Mouse (Mus musculus): ENCODE measurements around the gene Hes3.

The Hes3 gene

DNA sequence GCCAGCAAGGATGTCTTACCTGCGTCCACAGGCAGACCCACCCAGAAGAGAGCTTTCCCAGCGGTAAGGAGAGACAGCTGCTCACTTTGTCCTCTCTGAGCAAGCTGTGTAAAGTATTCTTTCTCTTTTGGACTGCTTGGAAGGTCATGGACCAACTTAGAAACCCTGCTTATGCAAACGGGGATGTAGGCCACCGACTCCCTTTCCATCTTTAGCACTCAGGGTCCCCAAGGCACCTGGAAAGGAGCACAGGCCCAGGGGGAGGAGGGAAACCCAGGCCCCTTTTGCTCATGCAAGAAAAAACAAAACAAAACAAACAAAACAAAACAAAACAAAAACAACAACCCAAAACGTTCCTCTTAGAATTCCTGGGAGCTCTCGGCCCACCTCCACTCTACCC is at the start of gene Hes3:
Hes3 (minus strand) TSS at position 101 of the 400 bp plus-strand sequence.
- CTCF ChIA-PET = interaction anchor here (0.7 kb wide), 1 partner anchor 38 kb away, joined by 3 read pairs; no protein-coding TSS in a partner anchor

DNA sequence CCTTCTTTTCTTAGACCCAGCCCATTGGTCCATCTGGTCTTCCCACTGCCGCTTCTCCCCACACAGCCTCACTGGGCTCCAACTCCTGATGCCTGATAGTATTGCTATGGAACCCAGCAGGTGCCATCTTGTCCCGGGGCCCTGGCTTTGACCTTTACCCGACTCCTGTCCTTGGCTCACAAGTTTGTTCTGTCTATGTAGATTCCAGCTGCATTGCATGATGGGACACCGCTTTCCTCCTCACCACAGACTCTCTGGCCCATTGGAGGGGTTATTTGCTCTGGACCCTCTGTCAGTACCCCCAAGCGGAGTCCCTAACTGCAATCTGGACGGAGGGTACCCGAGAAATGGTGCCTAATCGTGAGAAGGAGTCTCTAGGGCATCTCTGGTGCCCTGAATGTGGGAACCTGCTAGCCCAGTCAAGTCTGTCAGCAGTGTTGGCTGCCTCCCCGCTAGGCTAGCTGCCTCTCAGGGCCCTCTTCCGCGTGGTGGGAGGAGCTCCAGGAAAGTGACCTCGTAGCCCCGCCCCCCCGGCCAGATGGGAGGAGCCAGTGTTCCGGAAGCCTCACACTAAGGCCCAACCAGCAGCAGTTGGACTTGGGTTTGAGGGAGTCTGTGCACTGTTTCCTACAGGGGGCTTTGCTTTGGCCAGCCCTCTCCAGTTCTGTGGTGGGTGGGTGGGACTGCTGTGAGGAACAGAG is 49.3 kb upstream of the Hes3 start:
- CTCF ChIA-PET = no interaction called here

DNA sequence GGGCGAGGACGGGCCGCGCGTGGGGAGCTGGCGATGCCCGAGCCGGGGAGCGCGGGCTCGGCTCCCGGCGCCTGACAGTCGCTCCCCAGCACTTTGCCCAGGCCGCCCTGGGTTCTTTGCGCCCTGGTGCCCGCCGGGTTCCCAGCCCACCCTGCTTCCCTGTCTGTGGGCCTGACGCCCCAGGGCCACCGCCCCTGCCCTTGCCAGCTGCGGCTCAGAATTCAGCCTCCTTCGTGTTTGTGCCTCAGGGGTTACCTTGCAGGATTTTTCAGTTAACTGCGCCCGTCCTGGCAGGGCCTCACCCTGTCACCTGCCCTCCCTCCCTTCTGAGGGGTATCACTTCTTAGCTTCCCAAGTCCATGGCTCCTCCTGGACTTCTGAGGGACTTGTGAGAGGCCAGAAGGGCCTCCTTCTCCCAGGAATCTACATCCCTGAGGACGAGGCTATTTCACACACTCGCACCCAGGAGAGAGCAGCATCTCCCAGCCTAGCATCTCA is 47.9 kb upstream of the Hes3 start:
- CTCF ChIA-PET = no interaction called here

DNA sequence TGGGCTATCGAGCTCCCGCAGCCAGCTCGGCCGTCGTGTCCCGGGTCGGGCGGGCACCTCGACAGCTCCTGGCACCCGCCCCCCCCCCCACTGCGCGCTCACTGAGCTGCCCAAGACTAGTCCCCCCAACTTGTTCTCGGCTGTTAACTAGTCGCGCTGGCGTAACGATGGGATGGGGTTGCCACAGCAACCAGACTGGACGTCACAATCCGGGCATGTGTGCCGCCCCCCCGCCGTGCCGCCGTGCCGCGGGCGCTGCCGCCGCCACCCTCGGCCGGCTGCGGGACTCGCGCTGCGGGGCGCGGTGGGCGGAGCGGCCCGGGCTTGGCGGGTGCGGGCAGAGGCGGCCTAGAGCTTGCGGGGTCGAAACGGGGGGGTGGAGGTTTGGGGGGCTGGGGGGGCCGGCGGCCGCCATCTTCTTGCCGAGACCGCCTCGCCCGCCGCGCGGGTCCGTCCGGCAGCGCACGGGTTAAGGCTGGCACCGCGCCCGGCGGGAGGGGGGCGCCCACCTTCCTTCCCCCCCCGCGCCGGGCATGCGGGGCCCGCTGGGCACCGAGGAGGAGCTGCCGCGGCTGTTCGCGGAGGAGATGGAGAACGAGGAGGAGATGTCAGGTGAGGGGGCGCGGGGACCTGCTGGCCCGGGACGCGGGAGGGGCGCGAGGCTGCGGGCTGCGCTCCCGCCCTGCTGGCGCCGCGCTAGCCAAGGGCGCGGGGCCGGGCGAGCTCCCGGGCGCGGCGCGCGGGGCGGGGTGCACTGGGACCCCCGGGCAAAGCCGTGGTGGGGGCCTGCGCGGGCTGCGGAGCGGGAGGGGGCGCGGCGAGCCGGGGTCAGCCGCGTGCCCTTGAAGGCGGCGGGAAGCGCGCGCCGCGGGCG is 47.2 kb upstream of the Hes3 start, which contains the start of gene Chd5:
Chd5 (plus strand) TSS at position 233 of the 874 bp plus-strand sequence.
- CTCF ChIA-PET = interaction anchor here (0.6 kb wide), 1 partner anchor 1823 kb away, joined by 3 read pairs; no protein-coding TSS in a partner anchor

DNA sequence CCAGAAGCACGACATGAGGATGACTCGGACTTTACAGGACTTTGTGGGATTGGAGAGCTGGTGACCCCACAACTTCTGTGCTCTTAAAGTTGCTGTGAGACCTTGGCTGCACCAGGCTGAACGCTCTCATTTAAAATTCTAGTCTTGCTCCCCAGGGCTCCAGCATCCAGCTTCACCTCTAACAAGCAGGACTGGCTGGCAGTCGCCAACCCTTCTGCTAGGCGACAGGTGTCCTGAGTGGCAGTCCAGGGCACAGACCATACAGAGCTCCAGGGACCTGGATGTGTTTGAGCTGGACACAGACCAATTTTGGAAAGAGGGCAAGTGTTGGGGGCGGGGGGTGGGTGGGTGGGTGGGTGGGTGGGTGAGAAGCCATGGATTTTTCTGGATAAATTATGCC is 46.3 kb upstream of the Hes3 start:
- CTCF ChIA-PET = no interaction called here

DNA sequence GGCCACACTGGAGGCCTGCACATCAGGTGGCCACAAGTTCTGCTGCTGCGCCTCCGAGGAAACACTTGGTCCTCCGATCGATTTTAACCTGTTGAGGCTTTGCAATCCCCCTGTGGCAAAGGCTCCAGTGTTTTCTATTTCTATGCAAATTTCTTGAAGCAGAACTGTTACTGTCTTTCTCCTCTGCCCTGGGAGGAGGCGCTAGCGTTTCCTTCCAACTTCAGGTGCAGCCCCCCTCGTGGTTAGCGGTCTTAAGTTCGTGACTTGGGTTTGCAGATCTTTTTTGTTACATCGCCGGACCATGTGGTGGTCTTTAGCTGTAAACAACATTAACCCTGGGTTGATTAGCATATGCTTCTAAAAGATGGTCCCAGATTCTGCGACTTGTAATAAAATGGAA is 42.1 kb upstream of the Hes3 start:
- CTCF ChIA-PET = no interaction called here

DNA sequence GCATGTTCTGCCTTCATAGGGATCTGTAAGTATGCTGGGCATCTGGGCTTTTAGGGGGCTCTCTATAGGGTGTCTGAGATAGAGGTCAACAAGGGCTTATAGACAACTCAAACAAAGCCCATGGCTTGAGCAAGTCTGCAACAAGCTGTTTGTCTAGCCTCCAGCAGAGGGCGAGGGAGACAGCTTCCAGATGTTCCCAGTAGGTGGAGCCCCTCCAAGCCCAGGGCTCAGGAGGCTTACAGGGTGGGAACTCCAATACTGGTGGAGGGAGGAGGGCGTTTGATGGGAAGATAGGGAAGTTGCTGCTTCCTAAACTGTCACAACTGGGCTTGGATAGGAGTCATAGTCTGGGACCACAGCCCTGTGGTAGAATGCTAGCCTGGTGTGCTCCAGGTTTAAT is 41.5 kb upstream of the Hes3 start:
- CTCF ChIA-PET = interaction anchor here (0.6 kb wide), 1 partner anchor 50 kb away, joined by 4 read pairs; no protein-coding TSS in a partner anchor

DNA sequence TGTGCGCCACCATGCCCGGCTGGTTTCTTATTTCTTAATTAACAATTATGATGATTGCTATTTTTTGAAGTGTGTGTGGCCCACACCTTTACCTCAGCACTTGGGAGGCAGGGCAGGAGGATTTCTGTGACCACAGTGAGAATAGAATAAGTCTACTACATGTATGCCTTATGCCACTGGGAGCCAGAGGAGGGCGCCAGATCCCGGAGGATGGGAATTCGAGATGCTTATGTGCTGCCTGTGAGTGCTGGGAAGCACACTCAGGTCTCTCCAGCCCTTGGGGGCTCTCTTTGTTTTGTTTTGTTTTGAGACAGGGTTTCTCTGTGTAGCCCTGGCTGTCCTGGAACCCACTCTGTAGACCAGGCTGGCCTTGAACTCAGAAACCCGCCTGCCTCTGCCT is 37.2 kb upstream of the Hes3 start:
- CTCF ChIA-PET = no interaction called here

DNA sequence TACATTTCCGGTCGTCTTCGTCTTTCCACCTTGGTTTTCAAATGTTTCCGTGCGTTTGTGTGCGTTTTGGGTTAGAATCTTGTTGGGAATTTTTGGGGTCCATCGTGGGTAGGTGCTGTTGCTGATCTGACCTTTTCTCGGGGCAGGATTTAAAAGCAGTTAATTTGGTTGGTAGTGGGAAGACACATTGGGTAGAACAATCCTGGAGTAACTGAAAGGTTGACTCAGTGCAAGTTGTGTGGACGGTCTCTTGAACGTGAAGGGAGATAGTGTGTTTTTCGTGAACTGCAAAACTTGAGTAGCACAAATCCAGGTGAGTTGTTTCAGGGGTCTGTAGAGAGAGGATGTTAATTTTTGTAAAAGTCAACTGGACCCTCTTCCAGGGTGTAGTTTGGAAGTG is 35.1 kb upstream of the Hes3 start:
- CTCF ChIA-PET = no interaction called here

DNA sequence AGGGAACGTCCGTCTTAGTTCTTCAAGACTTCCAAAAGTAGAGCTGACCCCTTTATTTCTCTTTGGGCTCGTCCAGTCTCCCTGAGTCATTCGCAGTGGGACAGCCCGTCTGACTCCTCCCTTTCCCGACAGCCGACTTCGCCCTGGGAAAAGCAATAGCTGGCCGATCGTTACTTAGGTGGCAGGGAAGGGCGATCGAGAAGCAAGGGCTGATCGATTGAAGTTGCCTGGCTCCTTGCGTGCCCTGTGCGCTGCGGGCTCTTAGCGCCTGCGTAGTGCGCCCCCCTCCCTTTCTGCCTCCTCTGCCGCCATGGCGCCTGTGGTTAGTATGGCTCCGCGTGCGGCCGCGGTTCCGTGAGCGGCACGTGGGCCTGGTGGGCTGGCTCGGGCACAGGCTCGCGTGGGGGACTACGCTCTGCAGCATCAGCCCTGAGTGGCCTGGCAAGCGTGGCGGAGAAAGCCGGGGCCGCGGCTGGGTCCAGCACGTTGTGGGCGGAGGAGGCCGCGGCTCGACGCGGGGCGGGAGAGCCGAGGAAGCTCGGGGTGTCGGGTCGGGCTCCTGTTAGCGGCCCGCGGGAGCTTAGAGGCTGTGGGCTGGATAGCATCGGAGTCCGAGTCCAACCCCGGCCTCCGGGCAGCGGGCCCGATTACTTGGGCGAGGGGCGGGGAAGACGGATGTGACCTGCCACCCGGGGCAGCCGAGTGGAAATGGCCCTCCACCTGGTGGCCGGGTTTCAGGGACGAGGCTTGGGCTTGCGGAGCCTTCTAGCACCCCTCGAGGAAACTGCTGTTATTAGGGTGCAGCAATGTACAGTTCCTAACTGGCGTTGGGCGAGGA is 34.3 kb upstream of the Hes3 start, which contains the start of gene Rpl22:
Rpl22 (plus strand) TSS at position 169 of the 838 bp plus-strand sequence.
- CTCF ChIA-PET = no interaction called here

DNA sequence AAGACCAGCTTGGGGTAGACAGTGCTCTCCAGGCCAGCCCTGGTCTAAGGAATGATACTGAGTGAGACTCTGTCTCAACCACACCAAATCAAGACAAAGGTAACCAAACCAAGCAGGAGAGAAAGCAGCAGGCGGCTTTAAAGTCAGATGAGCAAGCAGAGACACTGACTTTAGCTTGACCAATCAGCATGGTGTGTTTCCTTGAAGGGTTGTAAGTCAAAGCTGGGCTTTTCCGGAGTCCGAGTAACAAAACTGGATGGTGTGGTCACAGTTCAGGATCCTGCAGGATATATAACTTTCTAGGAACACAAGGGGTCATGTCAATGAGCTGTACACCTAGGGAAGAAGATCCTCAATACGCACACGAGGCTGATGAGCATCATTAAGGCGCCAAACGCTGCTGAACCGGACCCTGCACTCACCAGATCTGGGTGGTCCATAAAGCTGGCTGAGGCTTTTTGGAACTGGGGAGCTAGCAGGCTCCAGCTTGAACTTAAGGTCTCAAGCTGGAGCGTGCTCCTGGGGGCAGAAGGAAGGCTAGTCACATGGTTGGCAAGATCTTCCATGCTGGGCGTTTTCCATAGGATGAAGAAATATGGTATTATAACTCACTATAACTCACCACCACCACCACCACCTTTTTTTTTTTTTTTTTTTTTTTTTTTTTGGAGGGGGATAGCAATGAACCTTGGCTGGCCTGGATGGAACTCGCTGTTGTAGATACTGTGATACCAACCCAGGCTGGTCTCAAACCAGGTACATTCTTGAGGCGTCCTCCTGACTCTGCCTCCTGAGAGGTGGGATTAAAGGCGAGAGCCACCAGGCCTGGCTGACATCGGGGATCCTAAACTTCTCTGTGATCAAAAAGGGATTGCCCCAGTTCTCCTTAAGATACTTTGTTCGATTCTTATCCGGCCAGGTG is 33.4 kb upstream of the Hes3 start:
- CTCF ChIA-PET = no interaction called here

DNA sequence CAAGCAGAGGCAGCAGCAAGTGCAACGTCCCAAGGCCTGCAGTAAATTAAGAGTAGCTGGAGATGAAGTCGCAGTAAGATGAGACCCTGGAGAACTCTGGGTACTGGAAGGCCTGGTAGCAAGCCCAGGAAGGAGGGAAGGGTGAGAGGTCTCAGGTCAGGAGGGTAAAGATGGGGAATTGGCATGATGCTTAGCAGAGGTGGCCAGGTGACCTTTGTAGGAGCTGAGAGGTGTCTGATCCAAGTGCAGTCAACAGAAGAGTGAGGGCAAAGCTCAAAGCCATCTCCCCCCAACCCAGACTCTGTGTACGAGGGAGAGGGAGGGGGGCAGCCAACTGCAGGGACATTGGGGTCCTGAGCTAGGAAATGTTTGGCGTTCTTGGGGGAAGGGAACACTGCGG is 30.0 kb upstream of the Hes3 start:
- CTCF ChIA-PET = no interaction called here

DNA sequence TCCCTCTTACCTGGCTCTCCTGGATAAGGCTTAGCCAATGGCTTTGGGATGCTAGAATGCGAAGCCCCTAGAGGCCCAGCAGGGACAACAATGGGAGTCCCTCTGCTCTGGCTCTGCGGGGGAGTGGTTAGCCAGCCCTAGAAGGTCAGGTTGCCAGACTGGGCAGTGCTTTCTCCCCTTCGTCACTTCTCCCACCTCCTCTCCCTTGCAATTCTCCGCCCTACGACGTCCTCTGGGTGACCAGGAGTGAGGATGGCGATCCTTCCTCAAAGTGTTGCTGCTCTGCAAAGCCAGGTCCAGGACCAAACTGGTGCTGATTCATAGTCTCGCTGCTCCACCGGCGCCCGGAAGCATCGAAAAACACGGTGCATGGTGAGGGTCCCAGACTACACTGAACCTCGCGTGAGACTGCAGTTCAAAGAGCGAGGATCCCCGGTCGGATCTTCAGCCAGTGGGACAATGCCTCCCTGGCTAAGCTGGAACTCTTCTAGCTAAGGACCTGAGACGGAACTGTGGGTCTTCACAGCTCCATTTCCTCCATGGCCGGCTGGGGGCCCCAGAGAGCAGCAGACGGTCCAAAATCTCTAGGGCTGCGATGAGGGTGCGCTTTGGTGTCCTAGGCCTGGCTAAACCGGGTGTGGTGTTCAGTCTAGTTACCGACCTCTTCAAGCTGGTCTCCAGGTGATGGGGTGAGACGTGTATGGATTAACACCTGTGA is 27.2 kb upstream of the Hes3 start, which contains the start of gene Rnf207:
Rnf207 (minus strand) TSS at position 477 of the 718 bp plus-strand sequence.
- CTCF ChIA-PET = no interaction called here

DNA sequence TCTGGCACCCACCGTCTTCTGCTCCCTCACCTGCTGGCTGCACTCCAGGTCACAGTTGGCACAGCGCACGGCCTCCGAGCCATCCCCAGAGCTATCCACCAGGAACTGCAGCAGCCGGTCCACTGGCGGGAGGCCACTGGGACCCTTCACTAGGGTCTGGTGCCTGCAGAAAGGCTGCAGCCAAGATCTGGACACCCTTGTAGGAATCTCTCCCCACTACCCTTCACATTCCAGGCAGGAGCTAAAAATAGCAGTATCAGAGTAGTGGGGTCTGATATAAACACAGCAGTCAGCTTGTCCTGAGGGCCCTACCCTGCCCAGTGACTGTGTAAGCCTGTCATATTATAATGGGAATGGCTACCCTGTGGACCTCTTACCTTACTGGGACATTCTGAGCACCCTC is 26.2 kb upstream of the Hes3 start:
- CTCF ChIA-PET = no interaction called here

DNA sequence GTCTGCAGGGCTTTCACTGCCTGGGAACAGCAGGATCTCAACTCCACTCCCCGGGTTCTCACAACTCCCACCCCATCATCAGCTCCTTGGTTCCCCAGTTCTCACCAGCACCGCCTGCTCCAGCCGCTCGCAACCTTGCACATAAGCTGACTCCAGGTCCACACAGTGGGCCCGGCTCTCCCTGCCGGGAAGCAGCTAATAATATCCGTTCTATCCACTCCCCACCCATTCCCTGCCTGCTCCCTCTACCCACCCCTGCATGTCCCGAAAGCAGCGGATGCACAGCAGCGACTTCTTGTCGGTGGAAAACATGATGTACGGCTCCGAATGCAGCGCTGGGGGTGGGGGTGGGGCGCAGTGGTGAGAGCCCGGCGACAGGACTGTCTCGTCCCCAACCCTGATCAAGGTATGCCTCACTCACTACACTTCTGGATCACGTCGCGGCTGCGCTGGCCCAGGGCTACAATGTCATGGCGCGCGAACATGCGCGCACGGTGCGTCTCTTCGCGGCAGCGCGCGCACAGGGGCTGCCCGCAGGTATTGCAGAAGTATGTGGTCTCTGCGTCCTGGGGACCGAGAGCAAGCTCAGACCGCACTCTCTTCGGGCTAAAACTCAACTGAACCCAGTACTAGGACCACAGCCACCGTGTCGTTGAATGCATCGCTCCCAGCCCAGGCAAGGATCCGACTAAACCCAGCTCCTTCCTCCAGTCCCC is 24.2 kb upstream of the Hes3 start:
- CTCF ChIA-PET = no interaction called here

DNA sequence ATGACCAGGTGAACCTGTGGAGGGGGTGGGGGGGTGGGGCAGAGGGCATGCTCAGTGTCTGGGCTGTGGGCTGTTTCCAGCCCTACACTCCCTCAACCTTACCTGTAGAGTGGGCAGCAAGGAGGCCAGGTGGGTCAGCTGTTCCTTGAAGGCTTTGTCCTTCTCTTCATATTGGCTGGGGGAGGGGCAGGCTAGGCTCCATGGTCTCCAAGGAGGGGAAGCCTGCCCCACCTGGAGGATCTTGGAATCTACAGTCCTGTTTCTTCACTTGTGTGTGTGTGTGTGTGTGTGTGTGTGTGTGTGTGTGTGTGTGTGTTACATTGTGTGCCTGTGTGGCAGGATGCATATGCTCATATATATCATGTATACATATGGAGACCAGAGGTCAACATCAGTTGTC is 22.5 kb upstream of the Hes3 start:
- CTCF ChIA-PET = interaction anchor here (0.5 kb wide), 1 partner anchor 84 kb away, joined by 4 read pairs; no protein-coding TSS in a partner anchor

DNA sequence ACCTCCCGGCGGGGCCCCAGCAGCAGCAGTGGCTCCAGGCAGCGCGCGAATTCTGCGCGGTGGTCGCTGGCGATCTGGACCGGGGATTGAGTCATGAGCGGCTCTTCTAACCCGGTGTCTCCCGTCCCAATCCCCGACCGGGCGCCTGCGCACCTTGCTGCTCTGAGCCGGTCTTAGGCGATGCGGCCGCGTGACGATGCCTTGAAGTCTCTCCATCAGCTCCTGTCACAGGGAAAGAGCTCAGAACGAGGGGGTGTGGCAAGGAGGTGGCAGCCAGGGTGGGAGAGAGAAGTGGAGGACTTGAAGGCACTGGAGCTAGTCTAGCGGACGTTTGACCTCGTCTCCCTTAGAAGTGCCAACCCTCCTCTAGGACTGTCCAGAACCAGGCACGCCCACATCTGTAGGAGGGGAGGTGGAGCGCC is 21.8 kb upstream of the Hes3 start:
- CTCF ChIA-PET = no interaction called here

DNA sequence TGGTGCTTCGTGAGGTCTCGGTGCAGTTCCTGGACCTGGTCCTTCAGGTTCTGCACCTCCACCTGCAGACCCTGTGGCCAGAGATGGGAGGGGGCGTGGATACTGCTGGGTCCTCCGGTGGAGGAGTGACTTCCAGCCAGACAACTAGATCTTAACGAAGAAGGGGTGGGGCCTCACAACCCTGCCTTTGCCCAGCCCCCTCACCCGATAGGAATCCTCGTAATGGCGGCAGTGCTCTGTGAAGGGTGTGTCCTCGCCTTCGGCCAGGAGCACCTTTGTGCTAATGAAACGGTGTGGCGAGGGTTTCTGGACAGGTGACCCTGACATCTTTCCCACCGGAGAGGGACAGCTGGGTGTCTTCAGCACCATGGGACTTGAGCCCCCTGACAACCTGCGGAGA is 20.7 kb upstream of the Hes3 start:
- CTCF ChIA-PET = no interaction called here

DNA sequence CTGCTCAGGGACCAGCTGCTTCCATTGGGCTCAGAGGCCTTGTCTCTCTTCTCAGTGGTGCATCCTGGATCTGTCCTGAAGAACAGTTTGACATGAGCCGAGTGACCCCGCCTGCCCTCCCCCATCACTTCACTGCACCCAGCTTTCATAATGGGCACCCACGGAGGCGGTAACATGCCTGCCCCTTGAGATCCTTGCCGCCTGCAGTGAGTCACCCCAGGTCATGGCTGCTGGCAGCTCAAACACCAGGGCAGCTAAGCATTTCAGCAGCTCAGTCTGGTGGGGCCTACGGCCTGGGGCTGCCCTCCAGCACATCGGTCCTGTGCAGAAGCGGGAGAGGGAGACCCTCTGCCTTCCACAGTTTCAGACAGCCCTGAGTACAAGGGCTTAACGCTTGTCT is 16.1 kb upstream of the Hes3 start:
- CTCF ChIA-PET = no interaction called here
